Mouse (Mus musculus): Measurements from ENCODE around the gene Ergic1. TPM values are rescaled to one million over a fixed set of nuclear protein-coding genes. Genes with fewer than 3 reads are reported as not detected.
A peak's percentile ranks its signal among the peaks of the same experiment; 100 is the strongest.

The Ergic1 gene
- polyA plus RNA-seq, 1 experiment from 2014 or later = 48.6 TPM

DNA sequence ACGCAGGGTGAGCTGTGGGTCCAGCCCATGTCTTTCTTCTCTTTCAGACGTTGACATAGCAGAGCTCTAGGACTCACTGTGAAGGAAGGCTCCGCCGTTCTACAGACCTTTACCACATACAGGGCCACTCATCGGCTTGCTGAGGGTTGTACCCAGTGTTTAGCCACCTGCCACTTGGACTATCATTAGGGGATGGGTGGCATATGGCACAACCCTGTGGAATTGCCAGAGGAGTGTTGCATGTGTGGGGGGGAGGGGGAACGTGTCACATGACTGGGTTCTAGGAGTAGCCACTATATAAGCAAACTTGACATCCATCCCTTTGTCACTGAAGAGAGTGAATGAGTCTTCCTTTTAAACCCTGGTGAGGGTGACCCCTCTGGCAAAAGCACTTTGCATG, 2.2 kb downstream of the Ergic1 start:
- Histone ChIP-seq H3K9ac (ENCODE audit: low read depth, low read length) (no peak overlapping the region), H3K4me1 (replicated peaks; ENCODE audit: control insufficient read depth, insufficient read depth, low read length) (no peaks in the 10 kb centered on the region), H3K36me3 (ENCODE audit: control insufficient read depth, insufficient read depth) (peaks cover 7% of the 10 kb centered on the region; the same call in 1 of the 2 replicates), H3K9me3 (ENCODE audit: control insufficient read depth) (no peaks in the 10 kb centered on the region), H3K4me2 (replicated peaks; ENCODE audit: low read depth) (no peak overlapping the region), H3K27me3 (replicated peaks; ENCODE audit: control insufficient read depth, insufficient read depth, low read length) (no peaks in the 10 kb centered on the region), H3K4me3 (ENCODE audit: low read depth, low read length) (no peak overlapping the region), H3K27ac (ENCODE audit: low read depth, low read length) (no peak overlapping the region; the same call in 1 of the 2 replicates)
- no peak for TF ChIP-seq CTCF (IDR thresholded peaks at IDR 0.05; ENCODE audit: low read depth)
- no peak for ATAC-seq
- 82% methylated on average over 6 of the region's 6 CpGs for WGBS

DNA sequence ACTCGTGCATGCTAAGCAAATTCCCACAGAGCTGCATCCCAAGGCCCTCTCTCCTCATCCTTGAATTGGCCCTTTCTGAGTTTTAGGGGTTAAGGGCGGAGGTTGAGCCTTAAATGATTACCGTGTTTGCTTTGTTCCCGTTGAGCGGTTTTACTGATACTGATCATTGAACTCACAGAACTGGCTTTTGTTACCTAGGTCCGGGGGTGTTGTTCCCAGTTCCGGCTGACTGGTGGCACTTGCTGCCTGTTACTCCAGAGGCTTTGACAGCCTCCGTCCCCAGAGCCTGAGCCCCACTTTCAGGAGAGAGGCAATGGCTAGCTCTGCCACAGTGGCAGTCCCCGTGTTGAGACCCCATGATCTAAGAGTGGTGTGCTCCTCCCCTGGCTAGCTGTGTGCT, 3.1 kb downstream of the Ergic1 start:
- H3K36me3 ChIP-seq (ENCODE audit: control insufficient read depth, insufficient read depth) = peaks cover 10% of the 10 kb centered on the region; the same call in 1 of the 2 replicates
- H3K9me3 ChIP-seq (ENCODE audit: control insufficient read depth) = no peaks in the 10 kb centered on the region
- no peak overlapping the region; the same call in 1 of the 2 replicates for H3K27ac ChIP-seq (ENCODE audit: low read depth, low read length)
- no peak for TF ChIP-seq CTCF (IDR thresholded peaks at IDR 0.05; ENCODE audit: low read depth)
- H3K27me3 ChIP-seq (replicated peaks; ENCODE audit: control insufficient read depth, insufficient read depth, low read length) = no peaks in the 10 kb centered on the region
- no peak for ATAC-seq
- no peak overlapping the region for H3K4me3 ChIP-seq (ENCODE audit: low read depth, low read length)
- no peak overlapping the region for H3K9ac ChIP-seq (ENCODE audit: low read depth, low read length)
- no peak overlapping the region for H3K4me2 ChIP-seq (replicated peaks; ENCODE audit: low read depth)
- H3K4me1 ChIP-seq (replicated peaks; ENCODE audit: control insufficient read depth, insufficient read depth, low read length) = no peaks in the 10 kb centered on the region
- 38% methylated on average over 9 of the region's 9 CpGs for WGBS

DNA sequence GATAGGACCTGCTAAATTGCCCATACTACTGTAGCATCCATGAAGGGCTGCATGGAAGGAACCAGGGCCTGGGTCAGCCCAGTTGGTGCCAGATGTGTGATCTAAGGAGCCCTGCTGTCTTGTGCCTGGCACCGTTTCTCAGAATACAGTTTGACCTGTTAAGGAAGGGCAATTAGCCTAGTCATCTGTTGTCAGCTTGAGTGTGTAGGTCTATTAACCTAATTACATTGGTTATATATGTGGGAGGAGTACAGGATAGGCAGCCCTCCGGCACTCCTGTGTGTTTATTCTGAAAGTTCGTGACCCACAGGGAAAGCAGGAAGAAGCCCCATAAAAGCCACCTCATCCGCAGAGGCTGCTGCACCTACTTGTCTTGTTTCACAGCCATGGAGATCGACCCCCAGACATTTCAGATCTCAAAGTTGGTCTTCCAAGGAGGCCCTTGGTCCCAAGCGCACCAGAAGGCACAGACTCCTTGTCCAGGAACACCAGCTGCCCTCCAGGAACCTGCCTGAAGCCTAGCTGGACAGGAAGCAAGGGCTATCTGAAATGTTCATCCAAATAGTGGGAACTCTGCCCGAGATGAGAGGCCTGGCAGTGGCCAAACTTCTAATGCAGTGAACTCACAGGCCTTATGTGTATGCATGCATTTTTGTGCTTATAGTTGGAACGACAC, 6.0 kb downstream of the Ergic1 start:
- ATAC-seq = peak; percentile 23; the same call in 1 of the 2 replicates
- TF ChIP-seq CTCF (IDR thresholded peaks at IDR 0.05; ENCODE audit: low read depth) = no peak
- no peaks in the 10 kb centered on the region for H3K9me3 ChIP-seq (ENCODE audit: control insufficient read depth)
- H3K9ac ChIP-seq (ENCODE audit: low read depth, low read length) = no peak overlapping the region
- H3K4me3 ChIP-seq (ENCODE audit: low read depth, low read length) = no peak overlapping the region
- peak overlapping the region; percentile 68 for H3K27ac ChIP-seq (ENCODE audit: low read depth, low read length)
- peaks cover 11% of the 10 kb centered on the region; the same call in 1 of the 2 replicates for H3K36me3 ChIP-seq (ENCODE audit: control insufficient read depth, insufficient read depth)
- WGBS = 22% methylated on average over 8 of the region's 8 CpGs
- H3K4me2 ChIP-seq (replicated peaks; ENCODE audit: low read depth) = no peak overlapping the region
- H3K4me1 ChIP-seq (replicated peaks; ENCODE audit: control insufficient read depth, insufficient read depth, low read length) = 0 out of 2 replicates have a peak, but pooled peaks cover 8% of the 10 kb centered on the region
- H3K27me3 ChIP-seq (replicated peaks; ENCODE audit: control insufficient read depth, insufficient read depth, low read length) = no peaks in the 10 kb centered on the region

DNA sequence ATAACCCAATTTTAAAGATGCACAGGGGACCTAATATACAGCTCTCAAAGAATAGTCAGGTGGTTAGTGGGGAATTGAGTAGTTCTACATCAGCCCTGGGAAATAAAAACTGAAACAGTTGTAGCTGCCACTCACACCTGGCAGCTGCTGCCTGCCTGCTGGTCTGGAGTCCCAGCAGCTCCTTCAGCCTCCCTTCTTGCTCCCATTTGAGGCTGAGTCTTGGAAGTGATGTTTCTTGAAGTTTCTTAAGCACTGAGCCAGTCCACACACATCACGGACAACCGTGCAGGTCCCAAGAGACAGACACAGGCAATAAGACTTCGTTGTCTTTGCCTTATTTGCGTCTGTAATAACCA, 6.5 kb downstream of the Ergic1 start:
- peaks cover 11% of the 10 kb centered on the region; the same call in 1 of the 2 replicates for H3K36me3 ChIP-seq (ENCODE audit: control insufficient read depth, insufficient read depth)
- 88% methylated on average over 4 of the region's 4 CpGs for WGBS
- no peak overlapping the region for H3K9ac ChIP-seq (ENCODE audit: low read depth, low read length)
- no peak overlapping the region for H3K4me3 ChIP-seq (ENCODE audit: low read depth, low read length)
- ATAC-seq = no peak
- H3K27ac ChIP-seq (ENCODE audit: low read depth, low read length) = peak overlapping the region; percentile 68
- H3K4me1 ChIP-seq (replicated peaks; ENCODE audit: control insufficient read depth, insufficient read depth, low read length) = 0 out of 2 replicates have a peak, but pooled peaks cover 8% of the 10 kb centered on the region
- no peak overlapping the region for H3K4me2 ChIP-seq (replicated peaks; ENCODE audit: low read depth)
- no peaks in the 10 kb centered on the region for H3K27me3 ChIP-seq (replicated peaks; ENCODE audit: control insufficient read depth, insufficient read depth, low read length)
- no peak for TF ChIP-seq CTCF (IDR thresholded peaks at IDR 0.05; ENCODE audit: low read depth)
- H3K9me3 ChIP-seq (ENCODE audit: control insufficient read depth) = no peaks in the 10 kb centered on the region

DNA sequence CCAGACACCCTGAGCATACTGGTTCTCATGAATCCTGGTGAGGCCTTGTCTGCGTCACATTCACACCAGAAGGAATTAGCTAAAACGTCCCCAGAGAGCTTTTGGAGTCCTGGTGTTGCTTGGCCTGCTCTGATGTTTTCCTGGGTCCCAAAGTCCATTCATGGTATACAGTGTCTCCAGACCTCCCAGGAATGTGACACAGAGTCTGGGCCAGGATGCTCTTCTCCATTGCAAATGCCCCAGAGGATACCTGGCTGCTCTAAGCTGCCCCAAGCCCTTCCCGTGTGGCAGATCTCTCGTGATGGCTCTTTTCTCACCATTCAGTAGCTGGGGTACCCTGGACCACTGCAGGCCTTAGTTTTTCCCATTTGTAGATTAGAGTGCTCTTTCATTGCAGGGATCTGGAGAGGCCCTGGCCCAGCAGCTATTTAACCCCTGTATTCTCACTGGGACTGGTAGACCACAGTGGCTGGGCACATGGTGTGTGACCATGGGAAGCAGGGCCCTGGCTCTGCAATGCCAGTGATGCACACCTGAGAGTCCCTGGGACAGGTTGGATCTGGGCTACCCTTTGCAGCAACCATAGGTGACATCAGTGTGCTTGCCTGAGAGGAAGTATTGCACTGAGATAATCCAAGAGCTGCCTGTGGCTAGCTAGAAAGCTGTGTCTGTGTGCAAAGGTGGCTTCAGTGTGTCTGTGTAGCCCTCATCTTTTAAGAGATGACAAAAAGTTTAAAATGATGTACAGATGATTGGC, 8.5 kb downstream of the Ergic1 start:
- no peak overlapping the region for H3K9ac ChIP-seq (ENCODE audit: low read depth, low read length)
- WGBS = 84% methylated on average over 4 of the region's 4 CpGs
- ATAC-seq = no peak
- H3K27me3 ChIP-seq (replicated peaks; ENCODE audit: control insufficient read depth, insufficient read depth, low read length) = no peaks in the 10 kb centered on the region
- no peaks in the 10 kb centered on the region for H3K9me3 ChIP-seq (ENCODE audit: control insufficient read depth)
- no peak overlapping the region for H3K27ac ChIP-seq (ENCODE audit: low read depth, low read length)
- no peak overlapping the region for H3K4me2 ChIP-seq (replicated peaks; ENCODE audit: low read depth)
- no peak for TF ChIP-seq CTCF (IDR thresholded peaks at IDR 0.05; ENCODE audit: low read depth)
- 0 out of 2 replicates have a peak, but pooled peaks cover 8% of the 10 kb centered on the region for H3K4me1 ChIP-seq (replicated peaks; ENCODE audit: control insufficient read depth, insufficient read depth, low read length)
- no peak overlapping the region for H3K4me3 ChIP-seq (ENCODE audit: low read depth, low read length)
- peaks cover 11% of the 10 kb centered on the region; the same call in 1 of the 2 replicates for H3K36me3 ChIP-seq (ENCODE audit: control insufficient read depth, insufficient read depth)

DNA sequence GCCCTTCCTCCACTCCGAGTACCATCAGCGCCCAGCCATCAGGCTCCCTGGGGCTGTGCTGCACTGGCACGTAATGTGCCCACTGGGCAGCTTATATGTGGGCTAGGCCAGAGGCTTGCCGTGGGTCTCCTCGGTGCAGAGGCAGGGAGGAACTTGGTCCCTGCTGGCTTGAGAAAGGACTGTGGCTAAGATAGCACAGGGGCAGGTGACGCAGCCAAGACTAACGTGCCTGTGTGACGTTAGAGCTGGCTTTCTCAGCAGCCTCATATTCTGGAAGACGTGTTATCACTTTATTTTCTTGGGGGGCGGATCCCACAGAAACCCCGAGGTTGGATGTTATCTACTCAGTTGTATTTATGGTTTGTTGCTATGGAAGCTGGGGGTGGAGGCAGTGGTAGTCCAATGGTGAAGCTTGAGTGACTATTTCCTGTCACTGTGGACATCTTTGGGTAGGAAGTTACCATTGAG, 9.4 kb downstream of the Ergic1 start:
- Histone ChIP-seq H3K36me3 (ENCODE audit: control insufficient read depth, insufficient read depth) (peaks cover 11% of the 10 kb centered on the region; the same call in 1 of the 2 replicates), H3K27me3 (replicated peaks; ENCODE audit: control insufficient read depth, insufficient read depth, low read length) (no peaks in the 10 kb centered on the region), H3K9me3 (ENCODE audit: control insufficient read depth) (no peaks in the 10 kb centered on the region), H3K4me3 (ENCODE audit: low read depth, low read length) (no peak overlapping the region), H3K4me2 (replicated peaks; ENCODE audit: low read depth) (no peak overlapping the region), H3K4me1 (replicated peaks; ENCODE audit: control insufficient read depth, insufficient read depth, low read length) (peaks cover 8% of the 10 kb centered on the region; the same call in 1 of the 2 replicates), H3K9ac (ENCODE audit: low read depth, low read length) (no peak overlapping the region), H3K27ac (ENCODE audit: low read depth, low read length) (peak overlapping the region; percentile 11; the same call in 1 of the 2 replicates)
- no peak for TF ChIP-seq CTCF (IDR thresholded peaks at IDR 0.05; ENCODE audit: low read depth)
- 61% methylated on average over 11 of the region's 11 CpGs for WGBS
- ATAC-seq = peak; percentile 18; the same call in 1 of the 2 replicates

All from intestine, postnatal 0 days (tissue).